12 mouse cellular contexts compared by ENCODE assay signal in genomic region chr8:106623016-106623415, GRCm38 (mm10). TPM values are rescaled to one million over a fixed set of nuclear protein-coding genes. Genes with fewer than 3 reads are reported as not detected.
A peak's percentile ranks its signal among the peaks of the same experiment; 100 is the strongest.
DNase-seq lines count a peak whose midpoint lies in the region; ATAC-seq lines count a peak whose summit lies in the region.
"Had no signal": no experiment of that assay in that cellular context is flagged by ENCODE, and none has a peak within 500 bp of the region (broad histone marks: within the 10 kb centered on the region; RNA-seq: fewer than 3 reads in every experiment).

No protein-coding gene starts in this region.

- H3K4me3 ChIP-seq in kidney, embryonic 14.5 days (ENCODE audit: low read length) = no peak overlapping the region
- H3K4me3 ChIP-seq: heart, embryonic 15.5 days; limb, embryonic 12.5 days; midbrain, embryonic 12.5 days had no signal

- peak overlapping the region; percentile 80 for H3K27ac ChIP-seq in kidney, embryonic 14.5 days (ENCODE audit: low read depth, low read length)
- H3K27ac ChIP-seq: heart, embryonic 15.5 days; limb, embryonic 12.5 days; midbrain, embryonic 12.5 days had no signal

- no peaks in the 10 kb centered on the region for H3K36me3 ChIP-seq in kidney, embryonic 14.5 days (ENCODE audit: control insufficient read depth, insufficient read depth, low read length)
- H3K36me3 ChIP-seq: heart, embryonic 15.5 days; limb, embryonic 12.5 days; midbrain, embryonic 12.5 days had no signal

- no peak overlapping the region for H3K4me2 ChIP-seq in kidney, embryonic 14.5 days (replicated peaks; ENCODE audit: low read depth, low read length)
- H3K4me2 ChIP-seq: heart, embryonic 15.5 days; limb, embryonic 12.5 days; midbrain, embryonic 12.5 days had no signal

- H3K4me1 ChIP-seq in kidney, embryonic 14.5 days (ENCODE audit: control insufficient read depth, insufficient read depth, low read length) = peaks cover 11% of the 10 kb centered on the region

- H3K9ac ChIP-seq in kidney, embryonic 14.5 days (ENCODE audit: low read depth, low read length) = no peak overlapping the region
- H3K9ac ChIP-seq: heart, embryonic 15.5 days; limb, embryonic 12.5 days; midbrain, embryonic 12.5 days had no signal

- intact Hi-C loops in left cerebral cortex, postnatal 10 days (cut with DNase I) = no loop called here

- no peaks in the 10 kb centered on the region for H3K27me3 ChIP-seq in kidney, embryonic 14.5 days (ENCODE audit: control insufficient read depth, insufficient read depth, low read length)
- H3K27me3 ChIP-seq: limb, embryonic 12.5 days had no signal

- WGBS in kidney, embryonic 14.5 days = 15% methylated on average over 5 of the region's 5 CpGs

- peak; percentile 52 for DNase-seq in CD4-positive, CD25-positive, alpha-beta regulatory T cell, adult 2 months (ENCODE audit: low read depth, low spot score)
- no peak for DNase-seq in embryo, embryonic 9.5 days (ENCODE audit: extremely low spot score)
- no peak for DNase-seq in left cerebral cortex, postnatal 10 days (ENCODE audit: extremely low spot score in 1 of 2, low spot score in 2 of 2)
- DNase-seq in layer of hippocampus, adult 8-10 months (ENCODE audit: low spot score in 2 of 2) = no peak
- DNase-seq: cerebellum, adult 9-10 months; thymus, adult 18-20 months had no signal

- H3K9me3 ChIP-seq in kidney, embryonic 14.5 days (ENCODE audit: control insufficient read depth, low read length) = 0 out of 2 replicates have a peak, but pooled peaks cover 2% of the 10 kb centered on the region
- H3K9me3 ChIP-seq: heart, embryonic 15.5 days; midbrain, embryonic 12.5 days had no signal

- peak; percentile 39; the same call in 1 of the 2 replicates for ATAC-seq in common myeloid progenitor, adult 5-6 weeks (replicated peaks; ENCODE audit: low read depth, poor library complexity, severe bottlenecking)
- ATAC-seq in kidney, embryonic 14.5 days (ENCODE audit: low FRiP score, low TSS enrichment) = no peak; the same call in 1 of the 2 replicates
- 0 out of 2 replicates have a peak, but pooled peaks have one; percentile 37 for ATAC-seq in megakaryocyte-erythroid progenitor cell, adult 5-6 weeks (replicated peaks; ENCODE audit: low FRiP score, low TSS enrichment, poor library complexity, severe bottlenecking)

RNA-seq across cellular contexts. Expression of gene Cdh1, which starts 19.9 kb away (rescaled TPM):
- 0.23 and 0.63 TPM in 2 replicates for total RNA-seq in common myeloid progenitor, adult 5-6 weeks (2017)
- 31.5 and 88.4 TPM in 2 replicates for polyA plus RNA-seq in kidney, embryonic 14.5 days (2014; fragmentation: Nextera tagmentation; extraction: Ambion mirVana)
- total RNA-seq in megakaryocyte-erythroid progenitor cell, adult 5-6 weeks (2014; fragmentation: Nextera tagmentation) = not detected in 2 replicates
- 0.61 TPM in 1 of 2 replicates, not detected in the other for total RNA-seq in megakaryocyte-erythroid progenitor cell, adult 5-6 weeks (2017)
- 1 to 10 TPM; 2.6 to 3.1 TPM for total RNA-seq in left cerebral cortex, postnatal 10 days (2021)
- 1 to 10 TPM; 1.1 to 3.0 (median 1.2) TPM for total RNA-seq in layer of hippocampus, adult 8-10 months (2022)

RNA-seq across cellular contexts. Expression of gene Gm10073, which starts 49.8 kb away (rescaled TPM):
- total RNA-seq in common myeloid progenitor, adult 5-6 weeks (2017) = 13.6 and 25.0 TPM in 2 replicates
- 11.5 and 11.6 TPM in 2 replicates for polyA plus RNA-seq in kidney, embryonic 14.5 days (2014; fragmentation: Nextera tagmentation; extraction: Ambion mirVana)
- 32.9 and 41.2 TPM in 2 replicates for total RNA-seq in megakaryocyte-erythroid progenitor cell, adult 5-6 weeks (2014; fragmentation: Nextera tagmentation)
- 12.5 and 19.6 TPM in 2 replicates for total RNA-seq in megakaryocyte-erythroid progenitor cell, adult 5-6 weeks (2017)
- total RNA-seq in left cerebral cortex, postnatal 10 days (2021) = 100 to 1,000 TPM; 115 to 119 TPM
- total RNA-seq in layer of hippocampus, adult 8-10 months (2022) = 100 to 1,000 TPM in 2 of 4 experiments, 10 to 100 TPM in 2; 82.6 to 111 (median 95.6) TPM

RNA-seq across cellular contexts. Expression of gene Tango6, which starts 59.9 kb away (rescaled TPM):
- total RNA-seq in common myeloid progenitor, adult 5-6 weeks (2017) = 7.9 and 9.2 TPM in 2 replicates
- polyA plus RNA-seq in kidney, embryonic 14.5 days (2014; fragmentation: Nextera tagmentation; extraction: Ambion mirVana) = 8.5 and 14.5 TPM in 2 replicates
- 7.6 and 14.2 TPM in 2 replicates for total RNA-seq in megakaryocyte-erythroid progenitor cell, adult 5-6 weeks (2014; fragmentation: Nextera tagmentation)
- 6.5 and 9.5 TPM in 2 replicates for total RNA-seq in megakaryocyte-erythroid progenitor cell, adult 5-6 weeks (2017)
- 1 to 10 TPM; 6.1 to 6.8 TPM for total RNA-seq in left cerebral cortex, postnatal 10 days (2021)
- 1 to 10 TPM; 6.4 to 7.3 (median 7.0) TPM for total RNA-seq in layer of hippocampus, adult 8-10 months (2022)
